15 mouse cellular contexts compared by ENCODE assay signal in genomic region chr19:21941720-21942119, GRCm38 (mm10).
DNase-seq lines count a peak whose midpoint lies in the region; ATAC-seq and TF ChIP-seq lines count a peak whose summit lies in the region.
"Had no signal": no experiment of that assay in that cellular context is flagged by ENCODE, and none has a peak within 500 bp of the region (broad histone marks: within the 10 kb centered on the region; RNA-seq: fewer than 3 reads in every experiment).

No protein-coding gene starts in this region.

- H3K36me3 ChIP-seq in lung, postnatal 0 days (ENCODE audit: insufficient read depth, low read length), result no peaks in the 10 kb centered on the region
- H3K36me3 ChIP-seq in kidney, embryonic 16.5 days (ENCODE audit: insufficient read depth, low read length), result no peaks in the 10 kb centered on the region
- H3K36me3 ChIP-seq: embryonic facial prominence, embryonic 13.5 days; forebrain, embryonic 10.5 days; midbrain, embryonic 12.5 days had no signal

- no peak overlapping the region for H3K9ac ChIP-seq in lung, postnatal 0 days (replicated peaks; ENCODE audit: low read depth)
- no peak overlapping the region for H3K9ac ChIP-seq in kidney, embryonic 16.5 days (replicated peaks; ENCODE audit: low read length)
- H3K9ac ChIP-seq: embryonic facial prominence, embryonic 13.5 days; liver, embryonic 14.5 days; midbrain, embryonic 12.5 days had no signal

- no peaks in the 10 kb centered on the region for H3K9me3 ChIP-seq in lung, postnatal 0 days (ENCODE audit: low read length)
- H3K9me3 ChIP-seq in kidney, embryonic 16.5 days (ENCODE audit: low read length), result no peaks in the 10 kb centered on the region
- H3K9me3 ChIP-seq: embryonic facial prominence, embryonic 13.5 days; forebrain, embryonic 10.5 days; midbrain, embryonic 12.5 days had no signal

- no peaks in the 10 kb centered on the region for H3K4me1 ChIP-seq in lung, postnatal 0 days (ENCODE audit: insufficient read depth, low read depth, low read length)
- no peaks in the 10 kb centered on the region for H3K4me1 ChIP-seq in kidney, embryonic 16.5 days (ENCODE audit: insufficient read depth, low read length)
- H3K4me1 ChIP-seq: embryonic facial prominence, embryonic 13.5 days; midbrain, embryonic 12.5 days had no signal

- peak; percentile 66 for TF ChIP-seq EP300 in lung, postnatal 0 days (IDR thresholded peaks at IDR 0.05)

- DNase-seq in kidney, adult 11 months, result peak; percentile 16
- DNase-seq in kidney, postnatal 10 days, result no peak
- peak; percentile 60 for DNase-seq in lung, postnatal 0 days (ENCODE audit: low spot score)
- no peak for DNase-seq in lung, postnatal 14 days
- no peak for DNase-seq in right cerebral cortex, adult 18-20 months
- DNase-seq: cerebellum, adult 18-20 months; layer of hippocampus, adult 9-11 months; thymus, adult 2 months had no signal

- no peak overlapping the region for H3K27ac ChIP-seq in lung, postnatal 0 days (ENCODE audit: low read length)
- H3K27ac ChIP-seq in kidney, embryonic 16.5 days (ENCODE audit: low read length), result peak overlapping the region; percentile 71; the same call in 1 of the 2 replicates
- H3K27ac ChIP-seq: embryonic facial prominence, embryonic 13.5 days; forebrain, embryonic 10.5 days; liver, embryonic 14.5 days; midbrain, embryonic 12.5 days had no signal

- ATAC-seq in lung, postnatal 0 days, result peak; percentile 56
- no peak for ATAC-seq in kidney, embryonic 16.5 days (ENCODE audit: low FRiP score, low TSS enrichment)
- ATAC-seq in activated CD4-positive, CD25-positive, alpha-beta regulatory T cell, adult 4 months, result no peak

- no peaks in the 10 kb centered on the region for H3K27me3 ChIP-seq in lung, postnatal 0 days (replicated peaks; ENCODE audit: insufficient read depth, low read length)
- no peaks in the 10 kb centered on the region for H3K27me3 ChIP-seq in kidney, embryonic 16.5 days (ENCODE audit: insufficient read depth, low read length)
- H3K27me3 ChIP-seq: CH12.LX; embryonic facial prominence, embryonic 13.5 days; midbrain, embryonic 12.5 days had no signal

- 37% methylated on average over 2 of the region's 2 CpGs for WGBS in lung, postnatal 0 days
- WGBS in kidney, embryonic 16.5 days, result 60% methylated on average over 2 of the region's 2 CpGs

- no peak overlapping the region for H3K4me2 ChIP-seq in lung, postnatal 0 days (replicated peaks; ENCODE audit: low read depth, low read length)
- H3K4me2 ChIP-seq in kidney, embryonic 16.5 days (replicated peaks; ENCODE audit: low read depth, low read length), result no peak overlapping the region
- H3K4me2 ChIP-seq: embryonic facial prominence, embryonic 13.5 days; midbrain, embryonic 12.5 days had no signal

- no peak for TF ChIP-seq CTCF in lung, postnatal 0 days (IDR thresholded peaks at IDR 0.05)

- H3K4me3 ChIP-seq in lung, postnatal 0 days (ENCODE audit: low read depth, low read length), result no peak overlapping the region
- no peak overlapping the region for H3K4me3 ChIP-seq in kidney, embryonic 16.5 days (ENCODE audit: low read length)
- H3K4me3 ChIP-seq: embryonic facial prominence, embryonic 13.5 days; forebrain, embryonic 10.5 days; midbrain, embryonic 12.5 days had no signal

Comparison
In these comparisons a context has a peak if more than half of its experiments do, and no peak if none do; other contexts are left out.
1. DNase-seq: peak in kidney, adult 11 months (single experiment) and lung, postnatal 0 days (single experiment); none in kidney, postnatal 10 days (single experiment), lung, postnatal 14 days (single experiment) and right cerebral cortex, adult 18-20 months (single experiment).